Mouse (Mus musculus): ENCODE data around the gene Jdp2. TPM values are rescaled to one million over a fixed set of nuclear protein-coding genes. Genes with fewer than 3 reads are reported as not detected.

The Jdp2 gene
- total RNA-seq, 2 experiments from 2014 or later, result 8.7 to 9.0 TPM

DNA sequence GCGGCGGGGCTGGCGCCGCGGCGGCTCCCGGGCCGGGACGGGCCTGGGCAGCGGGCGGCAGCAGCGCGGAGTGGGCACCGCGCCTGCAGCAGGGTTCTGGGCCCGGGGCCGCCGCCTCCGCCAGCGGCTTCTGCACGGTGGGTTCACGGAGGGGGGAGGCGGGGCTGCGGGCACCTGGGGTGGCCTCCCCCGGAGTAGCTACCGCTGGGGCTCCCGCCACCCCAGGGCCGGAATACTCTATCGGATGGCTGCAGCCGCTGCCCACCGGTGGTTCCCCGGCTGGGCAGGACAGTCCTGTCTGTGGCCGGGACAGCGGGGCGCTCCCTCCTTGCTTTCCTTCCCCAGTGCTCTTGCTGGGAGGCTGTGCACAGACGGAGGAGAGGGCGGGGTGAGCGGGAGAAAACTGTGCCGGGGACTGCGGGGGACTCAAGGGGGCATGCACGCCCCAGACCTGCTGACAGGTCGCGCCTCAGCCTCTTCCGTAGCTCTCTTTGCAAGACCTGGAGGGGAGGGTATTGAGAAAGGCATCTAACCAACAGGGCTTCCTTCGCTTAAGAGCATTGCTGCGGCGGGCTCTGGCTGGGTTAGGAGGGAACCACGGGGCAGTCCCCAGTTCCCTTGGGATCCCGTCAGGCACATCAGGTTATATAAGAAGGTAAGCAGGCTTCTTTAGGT lies 788 bp downstream of the Jdp2 start:
- intact Hi-C loops (cut with DNase I), result loop anchor here (1.0 to 2.0 kb wide), 2 partner anchors 41 to 67 kb away; no protein-coding TSS in a partner anchor
- peak; percentile 41 to 74 for DNase-seq

DNA sequence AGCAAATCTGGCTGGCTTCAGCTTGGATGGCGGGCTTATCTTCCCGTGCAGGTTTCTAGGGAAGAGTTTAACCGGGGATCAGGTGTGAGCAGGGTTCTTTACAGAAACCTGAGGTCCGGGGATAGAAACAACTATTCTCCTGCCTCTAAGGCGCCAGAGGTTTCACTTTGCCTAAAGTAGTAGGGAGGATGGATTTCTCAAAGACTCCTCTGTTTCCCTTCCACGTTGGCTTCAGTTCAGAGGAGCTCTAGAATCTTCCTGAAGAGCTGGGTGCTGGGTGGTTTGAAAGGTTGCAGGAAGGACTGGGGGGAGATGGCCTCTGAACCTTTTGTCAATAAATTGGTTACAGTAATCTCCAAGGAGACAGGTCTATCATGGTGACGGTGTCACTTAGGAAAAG lies 1.8 kb downstream of the Jdp2 start:
- intact Hi-C loops (cut with DNase I), result no loop called here

DNA sequence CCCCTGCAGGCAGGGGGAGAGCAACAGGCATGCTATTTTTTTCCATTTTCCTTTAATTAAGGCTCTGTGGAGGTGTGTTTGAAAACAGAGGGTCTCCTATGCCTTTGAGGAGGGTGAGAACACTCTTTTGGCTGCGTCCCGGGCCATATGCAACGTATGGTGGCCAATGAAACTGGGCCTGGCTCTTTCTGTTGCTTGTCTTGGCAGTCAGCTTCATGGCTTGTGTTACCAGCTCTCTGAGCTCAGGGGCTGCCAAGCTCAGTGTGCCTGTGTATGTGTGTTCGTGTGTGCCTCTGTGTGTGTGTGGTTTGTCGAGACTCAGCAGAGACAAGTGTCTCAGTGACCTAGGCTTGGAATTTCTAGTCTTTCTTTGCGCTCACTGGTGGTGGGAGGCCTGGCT lies 2.7 kb downstream of the Jdp2 start:
- intact Hi-C loops (cut with DNase I), result no loop called here
- no peak for DNase-seq

More for the DNA sequence above, 1.8 kb downstream of the Jdp2 start:
- DNase-seq, result no peak

DNA sequence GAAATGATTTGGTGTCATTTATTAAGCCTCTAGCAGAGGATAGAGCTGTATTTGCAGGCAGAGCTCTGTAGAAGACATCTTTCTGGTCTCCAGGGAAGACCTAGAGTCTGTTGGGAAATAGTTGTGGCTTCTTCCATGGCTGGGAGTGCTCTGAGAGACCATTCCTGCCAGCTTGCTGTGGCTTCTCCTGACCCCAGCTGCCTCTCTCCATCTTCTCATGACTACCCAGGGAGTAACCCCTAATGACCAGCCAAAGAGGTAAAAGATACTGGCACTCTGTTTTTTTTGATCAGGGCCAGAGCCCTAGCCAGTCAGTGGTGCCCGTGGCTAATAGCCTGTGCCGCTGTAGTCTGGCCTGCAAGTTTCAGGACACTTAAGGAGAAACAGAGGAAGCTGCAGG lies 3.3 kb downstream of the Jdp2 start:
- DNase-seq, result no peak
- intact Hi-C loops (cut with DNase I), result no loop called here

DNA sequence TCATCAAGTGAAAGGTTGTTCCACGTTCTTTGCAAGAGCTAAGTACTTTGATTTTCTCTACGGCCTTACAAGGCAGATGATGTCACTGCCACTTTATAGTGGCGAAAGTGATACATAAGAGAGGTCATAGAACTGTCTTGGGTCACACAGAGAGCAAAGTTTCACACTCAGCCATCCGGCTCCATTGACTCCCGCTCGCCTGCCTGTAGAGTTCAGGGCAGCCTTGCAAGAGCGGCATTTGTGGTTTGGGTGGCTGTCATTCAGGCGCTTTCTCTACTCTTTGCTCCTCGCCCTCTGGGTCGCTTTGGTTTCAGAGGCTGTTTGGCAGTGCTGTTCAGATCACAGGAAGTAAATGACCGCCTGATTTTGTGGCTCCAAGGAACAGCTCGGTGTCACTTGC lies 4.0 kb downstream of the Jdp2 start:
- DNase-seq, result no peak
- intact Hi-C loops (cut with DNase I), result no loop called here

DNA sequence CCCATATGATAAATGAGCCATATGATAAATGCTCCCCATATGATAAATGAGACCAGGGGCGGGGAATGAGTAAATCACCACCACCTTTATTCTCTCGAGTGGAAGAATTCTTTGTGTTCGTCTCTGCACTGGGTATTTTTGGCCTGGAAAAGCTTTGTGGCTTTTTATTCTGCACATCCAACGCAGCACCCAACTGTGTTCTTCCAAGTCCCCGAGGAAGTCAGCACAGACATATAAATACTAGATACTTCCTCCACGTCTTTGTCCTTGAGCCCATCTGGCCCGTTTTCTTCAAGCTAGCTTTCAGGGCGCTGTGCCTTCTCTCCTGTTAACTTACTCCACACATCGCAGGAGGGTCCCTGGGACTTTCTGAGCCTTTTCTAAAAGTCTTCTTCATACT lies 4.9 kb downstream of the Jdp2 start:
- DNase-seq, result no peak
- intact Hi-C loops (cut with DNase I), result no loop called here

DNA sequence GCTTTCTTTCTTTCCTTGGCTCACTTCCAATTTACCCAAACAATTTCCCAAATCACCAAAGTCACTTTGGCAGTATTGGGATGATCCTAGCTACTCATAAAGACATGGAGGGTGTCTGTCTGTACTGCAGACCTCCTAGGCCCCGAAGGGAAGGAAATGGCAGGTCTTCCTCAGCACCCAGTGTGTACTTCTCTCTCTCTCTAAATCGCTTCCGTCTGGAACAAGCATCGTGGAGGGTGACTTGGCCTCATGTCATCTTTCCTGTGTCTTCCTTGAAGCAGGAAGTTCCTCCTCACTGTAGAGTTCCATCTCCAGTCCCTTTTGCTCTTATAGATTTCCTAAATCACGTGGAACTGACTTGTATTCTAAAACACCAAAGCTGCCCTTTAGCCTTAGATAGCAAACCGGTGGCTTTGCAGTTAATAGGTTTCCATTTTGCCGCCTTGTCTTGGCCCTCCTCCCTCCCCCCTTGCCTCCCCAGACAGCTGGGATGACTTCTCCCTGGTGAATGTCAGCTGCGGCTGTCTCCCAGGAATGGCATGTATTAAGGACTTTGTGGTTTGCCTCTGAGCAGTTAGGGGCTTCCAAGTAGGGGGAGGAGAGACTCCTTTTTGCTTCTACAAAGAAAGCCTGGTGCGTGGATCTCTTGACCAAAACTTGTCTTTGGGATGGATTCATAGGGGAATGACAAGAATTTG lies 5.6 kb downstream of the Jdp2 start:
- intact Hi-C loops (cut with DNase I), result no loop called here

DNA sequence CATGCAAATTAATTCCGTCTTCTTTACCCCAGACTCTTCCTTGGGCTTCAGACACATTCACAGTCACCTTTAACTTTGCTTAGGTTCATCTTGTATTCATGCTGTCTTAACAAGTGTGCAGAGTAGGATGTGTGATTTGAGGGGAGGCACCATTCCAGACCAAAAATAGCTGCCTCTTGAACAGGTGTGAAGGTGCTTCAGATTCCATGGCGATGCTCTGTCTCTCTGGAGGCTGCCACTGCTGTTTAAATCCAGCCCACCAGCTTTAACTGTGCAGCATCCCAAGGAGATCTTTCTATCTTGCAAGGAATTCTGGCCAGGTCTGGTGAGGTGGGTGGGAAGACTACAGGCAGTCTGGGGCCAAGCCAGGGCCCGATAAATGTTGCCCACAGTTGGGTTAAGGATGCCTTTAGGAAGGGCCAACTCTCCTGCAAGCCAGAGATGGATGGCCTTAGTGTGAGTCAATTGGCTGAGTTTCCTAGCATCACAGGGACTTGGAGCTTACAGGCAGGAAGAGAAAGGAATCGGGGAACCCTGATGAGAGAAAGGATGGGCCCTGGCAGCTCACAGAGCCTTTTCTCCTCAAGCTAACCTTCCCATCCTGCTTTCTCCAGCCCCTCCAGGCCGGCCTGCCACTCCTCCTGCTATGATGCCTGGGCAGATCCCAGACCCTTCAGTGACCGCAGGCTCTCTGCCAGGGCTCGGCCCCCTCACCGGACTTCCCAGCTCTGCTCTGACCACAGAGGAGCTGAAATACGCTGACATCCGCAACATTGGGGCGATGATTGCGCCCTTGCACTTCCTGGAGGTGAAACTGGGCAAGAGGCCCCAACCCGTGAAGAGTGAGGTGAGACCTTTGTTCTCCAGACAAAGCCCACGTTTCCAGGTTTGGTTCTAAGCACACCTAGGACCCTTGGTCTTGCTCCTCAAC lies 9.0 kb downstream of the Jdp2 start:
- DNase-seq, result no peak
- intact Hi-C loops (cut with DNase I), result no loop called here

More for the DNA sequence above, 5.6 kb downstream of the Jdp2 start:
- DNase-seq, result no peak

DNA sequence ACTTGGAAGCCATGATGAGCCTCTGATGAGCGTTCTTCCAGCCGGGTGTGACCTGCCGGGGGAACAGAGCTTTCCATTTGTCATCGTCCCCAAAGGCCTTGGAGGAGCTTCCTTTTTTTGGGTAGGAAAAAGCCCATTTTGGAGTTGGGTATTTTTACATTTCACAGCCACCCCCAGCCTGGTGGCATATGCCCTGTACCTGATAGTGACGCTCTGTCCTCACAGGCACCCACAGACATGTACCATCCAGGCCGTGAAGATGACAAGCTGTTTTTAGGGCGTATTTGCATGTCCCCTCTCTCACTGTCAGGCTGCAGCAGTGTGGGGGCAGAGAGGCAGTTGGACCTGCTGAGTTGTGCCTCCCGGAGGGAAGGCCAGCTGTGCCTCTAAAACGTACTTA lies 11.3 kb downstream of the Jdp2 start:
- no peak for DNase-seq
- intact Hi-C loops (cut with DNase I), result no loop called here

DNA sequence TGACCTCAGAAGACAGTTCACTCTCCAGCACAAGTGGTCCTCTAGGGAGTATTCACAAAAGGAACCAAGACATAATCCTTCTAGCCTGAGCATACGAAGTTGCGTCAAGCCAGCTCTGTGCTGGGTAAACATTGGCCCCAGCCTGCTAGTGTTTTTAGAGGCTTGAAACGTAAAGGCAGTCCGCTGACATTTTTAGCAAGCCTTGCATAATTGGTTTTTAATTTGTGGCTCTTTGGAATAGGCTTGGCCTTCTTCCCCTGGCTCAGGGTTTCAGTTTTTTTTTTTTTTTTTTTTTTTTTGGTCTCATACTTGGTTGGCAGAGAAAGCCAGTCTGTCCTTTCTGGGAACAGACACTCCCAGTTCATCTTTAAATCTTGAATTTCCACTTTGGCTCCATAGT lies 15.3 kb downstream of the Jdp2 start:
- DNase-seq, result no peak
- intact Hi-C loops (cut with DNase I), result no loop called here

DNA sequence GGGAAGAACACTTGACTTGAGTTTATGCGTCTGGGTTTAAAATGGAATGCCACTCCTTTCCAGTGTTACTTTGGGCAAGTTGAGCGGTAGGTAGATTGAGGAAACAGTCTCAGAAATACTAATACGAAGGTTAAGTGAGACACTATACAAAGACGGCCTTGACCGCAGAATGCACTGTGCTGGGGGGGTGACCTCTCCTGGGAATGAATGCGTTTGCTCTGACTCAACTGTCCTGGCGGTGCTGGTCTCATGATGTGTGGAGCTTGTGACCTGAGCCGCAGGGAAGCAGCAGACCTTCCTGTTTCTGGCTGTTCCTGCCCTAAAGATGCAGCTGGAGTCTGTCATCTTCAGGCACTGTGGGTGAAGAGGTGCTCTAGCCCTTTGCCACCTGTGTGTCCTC lies 16.7 kb downstream of the Jdp2 start:
- DNase-seq, result no peak
- intact Hi-C loops (cut with DNase I), result no loop called here

DNA sequence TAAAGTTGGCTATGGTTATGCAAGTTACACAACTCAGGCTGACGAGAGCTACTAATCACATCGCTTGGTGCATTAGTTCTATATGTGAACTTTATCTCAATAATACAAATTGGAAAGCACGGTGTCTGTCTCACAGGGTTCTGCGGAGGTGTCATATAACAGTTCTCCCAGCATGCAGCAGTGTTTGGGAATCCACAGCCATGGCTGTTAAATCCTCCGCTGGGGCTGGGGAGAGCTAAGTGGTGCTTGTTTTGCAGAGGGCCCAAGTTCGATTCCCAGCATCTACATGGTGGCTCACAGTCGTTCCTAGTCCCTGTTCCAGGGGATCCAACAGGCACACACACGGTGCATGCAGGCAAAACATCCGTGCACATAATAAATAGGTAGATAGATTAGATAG lies 19.1 kb downstream of the Jdp2 start:
- intact Hi-C loops (cut with DNase I), result no loop called here
- DNase-seq, result no peak

DNA sequence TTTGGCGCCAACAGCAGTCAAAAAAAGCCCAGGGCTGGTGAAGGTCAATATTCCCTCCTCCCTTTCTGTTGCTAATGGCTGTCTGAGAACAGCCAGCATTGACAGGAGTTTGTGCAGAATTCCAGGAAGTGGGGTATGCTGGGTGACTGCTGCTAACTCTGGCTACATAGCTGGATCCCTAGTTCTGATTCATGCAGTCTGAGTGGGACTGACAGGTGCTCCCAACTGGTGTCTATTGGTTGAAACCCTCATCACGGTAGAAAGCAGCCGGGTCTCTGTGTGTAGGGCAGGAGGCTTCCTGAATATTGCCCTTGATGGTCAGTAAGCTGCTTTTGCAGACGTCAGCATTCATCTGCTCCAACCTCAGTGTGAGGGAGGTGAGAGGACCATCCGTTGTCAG lies 19.6 kb downstream of the Jdp2 start:
- DNase-seq, result no peak
- intact Hi-C loops (cut with DNase I), result no loop called here

DNA sequence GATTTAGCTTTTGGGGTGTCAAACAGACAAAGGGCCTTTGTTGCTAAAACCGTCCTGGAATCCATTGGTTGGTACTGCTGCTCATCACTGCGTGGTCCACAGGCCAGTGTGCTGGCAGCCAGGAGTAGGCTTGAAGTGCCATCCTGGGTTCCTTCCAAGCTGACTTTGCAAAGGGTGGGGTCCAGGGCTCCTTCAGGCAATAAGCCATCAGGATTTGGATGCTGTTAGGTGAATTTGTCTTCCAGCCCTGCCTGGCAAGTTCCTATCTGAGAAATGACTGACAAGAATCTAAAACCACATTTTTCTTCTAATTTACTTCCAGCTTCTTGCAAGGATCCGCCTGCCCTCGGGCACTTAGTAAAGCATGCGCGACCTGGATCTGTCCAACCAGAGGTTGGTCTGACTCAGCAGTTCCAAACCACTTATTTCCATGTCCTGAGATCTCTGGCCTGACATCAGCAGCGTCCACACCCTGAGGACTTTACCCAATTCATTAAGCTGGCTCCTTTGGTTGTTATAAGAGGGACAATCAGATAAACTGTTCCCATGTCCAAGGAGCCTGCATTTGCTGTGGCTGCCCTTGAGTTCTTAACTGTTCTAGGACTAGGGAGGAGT lies 20.6 kb downstream of the Jdp2 start:
- intact Hi-C loops (cut with DNase I), result no loop called here
- no peak for DNase-seq

DNA sequence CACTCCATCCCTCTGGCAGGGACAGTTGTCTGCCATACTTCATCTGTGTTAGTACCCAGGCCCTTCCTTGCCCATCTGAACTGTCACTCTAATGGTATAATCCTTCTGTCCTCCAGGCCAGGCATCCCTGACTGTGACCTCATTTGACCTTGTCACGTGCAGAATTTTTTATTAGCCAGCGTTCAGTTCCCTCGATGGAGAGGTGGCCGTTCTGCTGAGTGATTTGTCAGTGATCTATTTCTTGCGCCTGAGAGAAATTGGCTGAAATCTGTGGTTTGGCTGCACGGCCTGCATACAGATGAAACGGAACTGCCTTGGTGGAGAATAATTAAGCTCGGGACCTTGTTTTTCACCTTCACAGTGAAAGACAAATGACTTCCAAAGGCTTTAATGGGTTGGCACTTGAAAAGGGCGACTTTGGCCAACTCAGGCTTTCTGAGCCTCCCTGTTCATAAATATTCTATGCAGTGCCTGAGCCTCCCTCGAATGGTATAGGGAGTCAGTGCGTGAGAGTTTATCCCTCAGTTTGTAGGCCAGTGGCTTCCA lies 21.1 kb downstream of the Jdp2 start:
- no peak for DNase-seq
- intact Hi-C loops (cut with DNase I), result no loop called here

DNA sequence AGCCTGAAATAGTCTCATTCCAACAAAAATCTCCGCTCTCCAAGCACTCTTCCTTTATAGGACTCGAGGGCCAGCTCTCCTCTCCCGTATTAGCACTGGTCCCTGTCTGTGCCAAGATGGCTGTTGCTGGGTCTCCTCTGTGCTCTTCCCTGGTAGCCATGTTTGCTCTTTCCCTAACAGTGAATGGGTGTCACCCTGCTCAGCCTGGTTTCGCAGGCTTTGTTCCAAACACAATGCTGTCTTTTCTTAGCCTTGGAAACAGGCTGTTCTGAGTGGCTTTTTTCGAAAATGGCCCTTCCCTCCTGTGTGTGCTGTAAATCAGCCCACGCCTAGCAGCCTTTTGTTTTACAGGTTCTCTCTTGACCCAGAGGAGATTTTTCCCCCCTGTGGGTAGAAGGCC lies 22.2 kb downstream of the Jdp2 start:
- intact Hi-C loops (cut with DNase I), result no loop called here
- DNase-seq, result no peak

DNA sequence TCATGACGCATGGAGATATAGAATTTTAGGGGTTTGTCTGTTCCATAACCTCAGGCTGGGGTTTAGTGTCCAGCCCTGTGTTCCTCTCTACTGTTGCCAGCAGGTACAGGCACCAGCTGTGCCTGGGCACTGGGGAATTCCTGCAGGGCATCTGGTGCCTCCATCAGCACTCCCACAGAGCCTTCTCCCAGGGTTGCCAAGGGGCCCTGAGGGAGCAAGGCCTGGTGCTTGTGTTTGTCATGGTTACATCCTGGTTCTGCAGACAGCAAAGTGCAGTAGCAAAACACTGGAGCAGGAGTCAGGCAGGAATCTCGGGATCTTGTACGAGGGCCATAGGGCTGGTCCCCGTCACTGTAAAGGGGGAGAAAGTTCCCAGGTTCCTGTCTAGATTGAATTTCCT lies 22.8 kb downstream of the Jdp2 start:
- no peak for DNase-seq
- intact Hi-C loops (cut with DNase I), result no loop called here

DNA sequence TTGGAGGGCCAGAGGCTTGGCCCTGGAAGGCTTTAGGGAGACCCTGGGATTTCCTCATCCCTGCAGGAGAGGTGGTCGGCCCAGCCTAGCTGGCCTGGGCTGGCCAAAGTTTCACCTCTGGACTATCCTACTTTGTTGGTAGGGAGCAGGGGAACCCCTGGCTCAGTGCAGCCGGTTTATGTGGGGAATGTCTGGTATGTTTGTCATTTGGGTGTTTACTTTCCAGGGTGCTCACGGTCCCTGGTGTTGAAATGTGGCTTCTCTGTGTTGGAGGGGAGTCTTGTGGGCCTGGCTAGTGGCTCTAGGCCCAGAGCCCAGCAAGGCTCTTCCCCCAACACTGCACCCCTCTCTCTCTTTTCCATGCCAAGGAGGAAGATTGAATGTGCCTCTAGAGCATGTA lies 24.9 kb downstream of the Jdp2 start:
- no peak for DNase-seq
- intact Hi-C loops (cut with DNase I), result no loop called here

DNA sequence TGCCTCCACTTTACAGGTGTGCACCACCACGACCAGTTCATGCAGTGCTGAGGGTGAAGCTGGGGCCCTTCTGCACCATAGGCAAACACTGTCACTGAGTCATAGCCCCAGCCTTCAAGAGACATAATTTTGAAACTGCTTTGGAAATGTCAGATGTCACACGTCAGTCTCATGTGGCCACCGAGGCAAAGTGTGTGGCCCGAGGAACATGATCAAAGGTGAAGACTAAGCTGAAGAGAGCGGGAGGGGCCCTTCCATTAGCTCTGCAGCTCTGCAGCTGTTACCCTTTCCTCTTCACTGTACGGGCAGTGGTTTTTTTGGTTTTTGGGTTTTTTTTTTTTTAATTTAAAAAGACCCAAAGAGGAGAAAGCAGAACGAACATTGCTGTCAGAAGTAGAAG lies 25.8 kb downstream of the Jdp2 start:
- no peak for DNase-seq
- intact Hi-C loops (cut with DNase I), result no loop called here

DNA sequence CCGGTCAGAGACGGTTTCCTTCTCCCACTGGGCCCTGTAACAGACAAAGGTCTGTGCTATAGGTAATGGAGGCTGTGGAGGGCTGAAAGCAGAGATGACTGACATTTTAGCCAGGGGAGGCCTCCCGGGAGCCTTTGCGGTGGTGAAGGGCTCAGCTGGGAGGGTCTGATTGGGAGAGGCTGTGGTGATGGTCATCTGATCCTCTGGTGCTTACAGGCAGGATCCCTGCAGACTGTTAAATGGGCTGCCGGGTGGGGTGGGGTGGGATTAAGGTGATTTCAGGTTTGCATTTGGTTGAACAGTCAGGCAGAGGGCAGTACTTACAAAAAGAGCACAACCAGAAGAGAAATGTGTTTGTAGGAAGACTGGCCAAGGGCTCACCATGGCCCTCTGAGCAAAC lies 27.0 kb downstream of the Jdp2 start:
- no peak for DNase-seq
- intact Hi-C loops (cut with DNase I), result no loop called here
